Mouse (Mus musculus) heart, postnatal 0 days (tissue): Measurements from ENCODE around the gene Myo3b.

Experiments used
- CTCF ChIP-seq: IDR thresholded peaks from 2 replicates; pipeline ENCODE4 v1.5.1; 2016; ENCODE audit warnings: antibody characterized with exemption, control low read depth, low read depth
- EP300 ChIP-seq: IDR thresholded peaks from 2 replicates; pipeline ENCODE4 v1.6.1; 2016; ENCODE audit warnings: antibody characterized with exemption, low read depth

- no peak for TF ChIP-seq CTCF
- no peak for TF ChIP-seq EP300
Measured at GRCm38 (mm10) chr2:70025711-70026110, 13.2 kb upstream of the Myo3b start.
